Mouse (Mus musculus) left cerebral cortex, postnatal 25 days (tissue): ENCODE results near the gene Rxfp2. TPM values are rescaled to one million over a fixed set of nuclear protein-coding genes. Genes with fewer than 3 reads are reported as not detected.

Experiments
- DNase-seq, 2 experiments: peaks; one replicate each; pipeline ENCODE4 v3.0.0; 2022; ENCODE audit warnings: low spot score in 2 of 2, mixed read lengths in 1 of 2
- intact Hi-C: fragments of 180-260 bp; cut with DNase I; formaldehyde crosslinking; loops from one replicate; pipeline ENCODE4 v1.15.1; 2025
- total RNA-seq, 2 experiments: library from RNA; stranded (reverse); gene quantifications; 2 replicates each; pipeline ENCODE4 v1.2.3; 2021

The Rxfp2 gene
- total RNA-seq, 2 experiments from 2014 or later: 1.2 to 1.5 TPM

DNA sequence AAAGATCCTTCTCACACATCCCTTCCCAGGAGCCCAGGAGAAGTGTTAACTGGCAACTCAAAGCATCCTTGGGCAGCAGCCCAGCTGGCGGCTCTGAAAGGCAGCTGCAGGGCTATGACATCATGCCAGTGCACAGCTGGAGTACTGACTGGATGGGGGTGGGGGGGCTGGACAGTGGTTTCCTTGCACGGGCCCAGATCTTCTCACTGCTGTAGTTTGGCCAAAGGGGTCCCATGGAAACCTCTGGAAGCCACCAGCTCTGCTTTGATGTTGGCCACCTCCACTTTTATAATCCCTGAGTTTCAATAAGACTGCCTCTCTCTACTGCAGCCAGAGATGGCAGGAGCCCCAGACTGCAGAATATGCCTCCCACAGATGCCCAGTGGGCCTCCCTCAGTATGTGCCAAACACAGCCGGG, 13.6 kb downstream of the Rxfp2 start:
- peak in 1 of 2 experiments; percentile 50 for DNase-seq
- intact Hi-C loops: no loop called here

GRCm38 (mm10) chr5:150036286-150036685, 17.8 kb downstream of the Rxfp2 start:
- intact Hi-C loops: no loop called here
- no peak for DNase-seq

GRCm38 (mm10) chr5:150036918-150037317, 18.4 kb downstream of the Rxfp2 start:
- intact Hi-C loops: no loop called here
- DNase-seq: no peak

DNA sequence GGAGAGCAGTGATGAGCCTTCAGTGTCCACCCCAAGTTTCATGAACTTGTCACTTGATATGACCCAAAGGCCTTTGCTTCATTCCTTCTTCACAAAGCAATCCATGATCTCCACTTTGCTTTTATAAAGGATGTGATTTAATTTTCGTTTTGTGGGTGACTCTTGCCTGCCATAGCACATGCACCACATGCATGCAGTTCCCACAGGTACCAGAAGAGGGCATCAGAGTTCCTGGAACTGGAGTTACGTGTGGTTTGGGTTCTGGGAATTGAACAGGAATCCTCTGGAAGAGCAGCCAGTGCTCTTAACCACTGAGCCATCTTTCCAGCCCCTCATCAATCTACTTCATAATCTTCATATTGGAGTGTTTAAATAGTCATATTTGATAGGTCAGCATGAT, 26.1 kb downstream of the Rxfp2 start:
- intact Hi-C loops: no loop called here

DNA sequence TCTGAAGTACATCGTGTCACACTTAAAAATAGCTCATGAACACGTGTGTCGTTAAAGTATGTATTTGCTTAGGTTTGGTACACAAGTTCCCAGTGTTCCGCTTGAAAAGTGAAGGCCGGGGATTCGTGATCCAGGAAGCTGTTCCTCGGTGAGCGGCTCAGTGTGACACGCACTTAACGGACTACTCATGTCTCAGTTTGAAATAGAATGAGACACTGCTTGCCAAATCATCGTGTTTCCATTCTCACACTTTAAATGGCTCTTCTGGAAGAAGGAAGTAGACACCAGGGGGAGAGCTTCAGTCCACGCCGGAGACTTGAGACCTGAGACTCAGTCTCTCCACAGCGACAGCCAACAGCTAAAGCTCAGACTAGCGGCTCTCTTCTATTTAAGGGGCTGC, 28.0 kb downstream of the Rxfp2 start:
- DNase-seq: peak in 1 of 2 experiments; percentile 63
- intact Hi-C loops: no loop called here

More for the DNA sequence above, 26.1 kb downstream of the Rxfp2 start:
- DNase-seq: no peak

GRCm38 (mm10) chr5:150049946-150050345, 31.5 kb downstream of the Rxfp2 start:
- intact Hi-C loops: no loop called here
- DNase-seq: peak in 1 of 2 experiments; percentile 48

GRCm38 (mm10) chr5:150051828-150052227, 33.4 kb downstream of the Rxfp2 start:
- no peak for DNase-seq
- intact Hi-C loops: no loop called here

DNA sequence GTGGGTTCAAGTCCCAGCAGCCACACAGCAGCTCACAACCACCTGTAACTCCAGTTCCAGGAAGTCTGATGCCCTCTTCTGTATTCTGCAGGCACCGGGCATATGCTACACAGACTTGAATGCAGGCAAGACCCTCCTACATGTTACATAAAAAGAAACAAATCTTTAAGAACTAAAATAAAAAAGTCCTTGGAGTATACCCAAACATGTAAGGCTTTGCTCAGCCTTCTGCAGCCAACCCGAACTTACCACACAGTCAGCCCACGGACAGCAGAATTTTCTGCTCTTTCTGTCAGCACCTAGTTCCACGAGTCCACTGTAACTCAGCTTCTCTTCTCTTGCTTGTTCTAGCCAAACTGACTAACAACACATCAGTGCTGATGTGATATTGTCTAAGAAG, 34.8 kb downstream of the Rxfp2 start:
- intact Hi-C loops: loop anchor here (1.0 kb wide), 1 partner anchor 27 kb away; no protein-coding TSS in a partner anchor
- DNase-seq: peak in 1 of 2 experiments; percentile 78

GRCm38 (mm10) chr5:150053956-150054355, 35.5 kb downstream of the Rxfp2 start:
- no peak for DNase-seq
- intact Hi-C loops: loop anchor here (1.0 kb wide), 1 partner anchor 28 kb away; no protein-coding TSS in a partner anchor

DNA sequence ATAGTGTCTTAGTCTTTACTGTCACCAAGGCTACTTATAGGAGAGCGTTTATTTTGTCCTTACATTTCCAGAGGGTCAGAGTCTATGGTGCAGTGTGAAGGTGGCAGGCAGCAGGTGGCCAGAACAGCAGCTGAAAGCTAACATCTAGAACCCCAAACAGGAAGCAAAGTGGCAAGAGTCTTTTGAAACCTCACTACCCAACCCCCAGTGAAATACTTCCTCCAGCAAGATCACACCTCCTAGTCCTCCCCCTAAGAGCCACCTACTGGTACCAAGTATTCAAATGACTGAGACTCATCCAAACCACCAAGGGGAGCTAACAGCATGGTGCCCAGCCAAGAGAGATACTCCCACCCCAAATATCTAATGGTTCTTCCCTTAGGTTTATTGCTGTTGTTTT, 36.8 kb downstream of the Rxfp2 start:
- no peak for DNase-seq
- intact Hi-C loops: no loop called here

- no peak for DNase-seq
- intact Hi-C loops: no loop called here
Observed at GRCm38 (mm10) chr5:150056056-150056455, 37.6 kb downstream of the Rxfp2 start.

DNA sequence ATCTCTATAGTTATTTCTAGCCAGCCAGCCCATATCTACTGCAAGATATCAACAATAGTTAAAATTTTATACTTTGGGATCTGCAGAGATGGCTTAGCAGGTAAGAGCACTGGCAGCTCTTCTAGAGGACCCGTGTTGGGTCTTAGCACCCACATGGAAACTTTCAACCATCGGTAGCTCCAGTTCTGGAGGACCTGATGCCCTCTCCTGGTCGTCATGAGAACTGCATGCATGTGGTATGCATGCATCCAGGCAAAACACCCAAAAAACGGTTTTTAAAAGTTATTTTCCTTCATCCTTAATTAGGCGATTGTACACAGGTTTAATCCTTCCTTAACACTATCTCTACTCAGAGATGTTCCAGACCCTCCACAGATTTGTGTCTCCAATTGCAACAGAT, 40.4 kb downstream of the Rxfp2 start:
- no peak for DNase-seq
- intact Hi-C loops: no loop called here

GRCm38 (mm10) chr5:150059466-150059865, 41.0 kb downstream of the Rxfp2 start:
- intact Hi-C loops: no loop called here

GRCm38 (mm10) chr5:150061086-150061485, 42.6 kb downstream of the Rxfp2 start:
- intact Hi-C loops: no loop called here

More at GRCm38 (mm10) chr5:150059466-150059865, 41.0 kb downstream of the Rxfp2 start:
- DNase-seq: no peak

DNA sequence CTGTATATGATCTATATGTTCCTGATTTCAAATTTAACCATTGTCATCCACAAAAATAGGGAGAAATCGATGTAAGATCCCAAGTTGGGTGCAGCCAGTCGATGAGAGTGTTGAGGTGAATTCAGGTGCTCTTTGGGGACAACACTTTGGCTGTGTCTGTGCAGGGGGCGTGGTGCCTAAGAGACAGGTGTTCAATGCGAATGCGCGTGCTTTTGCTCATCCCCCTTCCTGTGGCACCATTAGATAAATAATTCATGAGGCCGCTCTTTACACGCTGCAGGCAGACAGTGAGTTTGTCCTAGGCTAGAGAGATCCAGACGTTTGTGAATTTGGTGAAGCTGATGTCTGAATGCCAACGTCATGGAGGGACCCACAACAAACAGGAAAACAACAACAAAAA, 45.8 kb downstream of the Rxfp2 start:
- DNase-seq: no peak
- intact Hi-C loops: no loop called here

More at GRCm38 (mm10) chr5:150061086-150061485, 42.6 kb downstream of the Rxfp2 start:
- DNase-seq: no peak

DNA sequence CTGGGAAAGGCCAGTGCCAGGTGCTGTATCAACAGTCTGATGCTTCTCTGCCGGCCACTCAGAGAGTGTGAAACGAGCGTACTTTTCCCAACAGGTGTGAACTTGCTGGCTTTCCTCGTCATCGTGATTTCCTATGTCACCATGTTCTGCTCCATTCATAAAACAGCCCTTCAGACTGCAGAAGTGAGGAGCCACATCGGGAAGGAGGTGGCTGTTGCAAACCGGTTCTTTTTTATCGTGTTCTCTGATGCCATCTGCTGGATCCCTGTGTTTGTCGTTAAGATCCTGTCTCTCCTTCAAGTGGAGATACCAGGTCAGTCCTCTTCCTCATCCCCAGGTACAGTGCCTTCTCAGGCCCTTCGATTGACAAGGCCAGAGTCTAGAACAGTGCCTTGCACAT, 51.6 kb downstream of the Rxfp2 start:
- intact Hi-C loops: loop anchor here (2.0 to 5.0 kb wide), 2 partner anchors 49 to 208 kb away; no protein-coding TSS in a partner anchor
- DNase-seq: peak; percentile 55 to 83

- intact Hi-C loops: loop anchor here (2.0 to 5.0 kb wide), 2 partner anchors 51 to 209 kb away; no protein-coding TSS in a partner anchor
- no peak for DNase-seq
Observed at GRCm38 (mm10) chr5:150071738-150072137, 53.3 kb downstream of the Rxfp2 start.

DNA sequence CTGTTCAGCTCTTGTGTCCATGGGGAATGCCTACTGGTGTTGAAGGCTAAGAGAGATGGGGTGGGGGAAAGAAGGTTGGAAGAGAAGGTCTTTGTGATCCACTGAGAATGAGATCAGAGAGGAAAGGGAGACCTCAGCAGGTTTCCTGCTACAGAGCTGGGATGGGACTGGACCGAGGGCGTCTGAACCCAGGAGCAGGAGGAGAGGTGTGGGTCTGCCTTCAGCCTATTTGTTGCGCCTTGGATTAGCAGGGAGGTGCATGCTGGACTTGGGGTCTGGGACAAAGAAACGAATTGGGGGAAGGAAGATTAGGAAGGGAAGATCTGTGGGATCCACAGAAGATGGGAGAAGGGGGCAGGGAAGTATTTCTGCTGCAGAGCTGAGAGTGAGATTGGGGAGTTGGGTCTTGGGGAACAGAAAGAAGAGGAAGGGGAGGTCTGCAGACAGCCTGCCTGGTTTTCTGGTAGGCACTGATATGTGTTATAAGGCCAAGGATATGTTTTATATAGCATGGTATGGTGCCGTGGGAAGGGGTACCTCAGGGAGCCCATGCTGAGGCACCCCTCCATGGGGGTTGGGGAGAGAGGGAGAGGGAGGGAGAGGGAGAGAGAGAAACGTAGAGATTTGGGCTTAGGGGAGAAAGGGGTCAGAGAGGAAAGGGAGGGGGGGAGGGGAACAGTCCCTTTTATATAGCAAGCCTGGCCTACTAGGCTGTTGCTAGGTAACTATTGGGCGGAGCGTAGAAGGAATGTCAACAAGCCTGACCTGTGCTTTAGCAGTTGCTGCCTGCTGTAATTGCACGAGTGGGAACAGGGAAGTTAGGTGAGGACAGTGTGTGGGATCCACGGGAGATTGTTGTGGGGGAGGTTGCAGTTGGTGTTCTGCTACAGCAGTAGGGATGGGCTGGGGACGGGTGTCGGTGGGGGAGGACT, 61.7 kb downstream of the Rxfp2 start:
- intact Hi-C loops: no loop called here
- DNase-seq: peak in 1 of 2 experiments; percentile 24

- intact Hi-C loops: no loop called here
Observed at GRCm38 (mm10) chr5:150082696-150083095, 64.2 kb downstream of the Rxfp2 start.

DNA sequence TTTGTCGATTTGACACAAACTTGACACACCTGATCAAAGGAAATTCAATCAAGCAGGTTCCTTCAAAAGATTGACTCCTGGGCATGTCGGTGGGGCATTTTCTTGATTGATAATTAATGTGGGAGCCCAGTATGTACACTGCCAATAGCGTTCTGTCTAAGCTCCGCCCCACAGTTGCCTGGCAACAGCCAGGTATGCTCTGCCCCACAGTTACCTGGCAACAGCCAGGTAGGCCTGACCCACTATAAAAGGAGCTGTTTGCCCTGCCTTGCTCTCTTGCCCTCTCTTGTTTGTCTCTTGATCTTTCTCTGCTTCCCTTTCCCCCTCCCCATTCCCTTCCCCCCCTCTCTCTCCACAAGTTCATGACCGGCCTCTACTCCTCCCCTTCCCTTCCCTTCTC, 64.7 kb downstream of the Rxfp2 start:
- DNase-seq: no peak

More at GRCm38 (mm10) chr5:150082696-150083095, 64.2 kb downstream of the Rxfp2 start:
- DNase-seq: no peak

DNA sequence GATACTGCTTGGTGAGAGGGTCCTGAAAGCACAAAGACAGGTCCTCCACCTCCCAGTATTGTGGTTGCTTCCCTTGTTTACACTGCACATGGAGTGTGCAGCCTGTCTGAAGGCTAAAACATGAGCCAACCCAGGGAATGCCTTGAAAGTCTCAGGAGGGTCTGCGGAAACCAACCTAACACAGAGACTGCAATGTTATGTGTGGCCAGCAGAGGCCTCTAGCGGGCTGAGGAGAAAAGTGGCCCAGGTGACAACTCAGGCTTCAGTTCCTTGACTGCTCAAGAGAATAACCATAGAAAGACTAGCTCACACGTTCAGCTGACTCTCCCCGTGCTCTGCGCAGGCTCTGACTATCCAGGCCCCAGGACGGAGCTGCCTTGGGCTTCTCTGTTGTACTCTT, 79.1 kb downstream of the Rxfp2 start:
- peak; percentile 54 to 63 for DNase-seq
- intact Hi-C loops: loop anchor here (2.0 kb wide), 1 partner anchor 59 kb away; no protein-coding TSS in a partner anchor

More for the DNA sequence above, 64.7 kb downstream of the Rxfp2 start:
- intact Hi-C loops: no loop called here
